Mouse (Mus musculus) CH12.LX (cell line): ENCODE measurements around the gene Pepd. TPM values are rescaled to one million over a fixed set of nuclear protein-coding genes. Genes with fewer than 3 reads are reported as not detected.

Source experiments
- DNase-seq: peaks from one replicate; pipeline ENCODE4 v3.0.0-alpha.2; 2013; ENCODE audit errors: extremely low read depth
- H3K27ac ChIP-seq: 2 replicates; pipeline ENCODE4 v1.5.1; 2012; ENCODE audit warnings: low read depth, mild to moderate bottlenecking, control low read depth, moderate library complexity; ENCODE audit not compliant: insufficient read depth
- H3K27me3 ChIP-seq: replicated peaks from 2 replicates; pipeline ENCODE3; 2012; ENCODE audit warnings: inconsistent platforms
- H3K36me3 ChIP-seq, 2 experiments: replicated peaks in 1 of 2; 2 replicates each; pipeline versions ENCODE3 to v1.6.1; 2012; ENCODE audit warnings: inconsistent platforms in 1 of 2, low read length in 1 of 2, mild to moderate bottlenecking in 1 of 2, mixed read lengths in 1 of 2, moderate library complexity in 1 of 2; ENCODE audit not compliant: control insufficient read depth in 1 of 2, insufficient read depth in 1 of 2
- H3K4me1 ChIP-seq, 2 experiments: 2 replicates each; pipeline ENCODE4 v1.6.1; 2012; ENCODE audit warnings: inconsistent platforms in 1 of 2, moderate library complexity in 1 of 2; ENCODE audit not compliant: insufficient read depth in 2 of 2, control insufficient read depth in 1 of 2
- H3K4me2 ChIP-seq: 2 replicates; pipeline ENCODE4 v1.6.1; 2012; ENCODE audit warnings: low read depth, mild to moderate bottlenecking, control low read depth; ENCODE audit not compliant: poor library complexity, insufficient read depth, severe bottlenecking
- H3K4me3 ChIP-seq, 3 experiments: fragments of 150-350 bp in 1 of 3; sonication (generic) in 1 of 3; replicated peaks in 1 of 3; 2 replicates each; pipeline versions ENCODE3 to v1.5.1; 2011 to 2012; ENCODE audit warnings: low read depth in 2 of 3, low read length in 2 of 3, mild to moderate bottlenecking in 2 of 3, moderate library complexity in 2 of 3, control low read depth in 1 of 3, improper control_type of control experiment in 1 of 3, inconsistent platforms in 1 of 3, mixed read lengths in 1 of 3; ENCODE audit not compliant: poor library complexity in 1 of 3
- H3K79me2 ChIP-seq: replicated peaks from 2 replicates; pipeline ENCODE4 v1.6.1; 2012; ENCODE audit warnings: mild to moderate bottlenecking, moderate library complexity; ENCODE audit not compliant: control insufficient read depth, poor library complexity, insufficient read depth, severe bottlenecking; ENCODE audit errors: extremely low read depth
- H3K9ac ChIP-seq: 2 replicates; pipeline ENCODE4 v1.6.1; 2012; ENCODE audit warnings: low read depth, mild to moderate bottlenecking, control low read depth, moderate library complexity; ENCODE audit not compliant: insufficient read depth
- H3K9me3 ChIP-seq: replicated peaks from 2 replicates; pipeline ENCODE3; 2012; ENCODE audit warnings: low read length, inconsistent platforms, mixed read lengths
- CHD1 ChIP-seq: IDR thresholded peaks from 2 replicates; pipeline ENCODE4 v1.6.1; 2012; ENCODE audit warnings: low read depth, low read length, improper control_type of control experiment, inconsistent platforms
- CTCF ChIP-seq, 2 experiments: IDR thresholded peaks in 1 of 2; conservative IDR thresholded peaks in 1 of 2; 2 replicates each; pipeline ENCODE4 v1.5.1; 2011 to 2012; ENCODE audit warnings: low read depth in 2 of 2, low read length in 2 of 2, improper control_type of control experiment in 1 of 2, inconsistent platforms in 1 of 2, mild to moderate bottlenecking in 1 of 2, moderate library complexity in 1 of 2
- ETS1 ChIP-seq: conservative IDR thresholded peaks from 2 replicates; pipeline ENCODE4 v1.6.1; 2012; ENCODE audit warnings: low read depth, mild to moderate bottlenecking, inconsistent platforms, low read length, improper control_type of control experiment, moderate library complexity
- HCFC1 ChIP-seq: IDR thresholded peaks from 2 replicates; pipeline ENCODE4 v1.6.1; 2012; ENCODE audit warnings: low read depth, mild to moderate bottlenecking, inconsistent platforms, low read length, improper control_type of control experiment
- JUN ChIP-seq: IDR thresholded peaks from 2 replicates; pipeline ENCODE4 v1.6.1; 2011; ENCODE audit warnings: low read depth, mild to moderate bottlenecking, low read length, improper control_type of control experiment, moderate library complexity; ENCODE audit not compliant: insufficient read depth
- JUND ChIP-seq: conservative IDR thresholded peaks from 2 replicates; pipeline ENCODE4 v1.6.1; 2011; ENCODE audit warnings: low read depth, low read length, improper control_type of control experiment
- KAT2A ChIP-seq: IDR thresholded peaks from 2 replicates; pipeline ENCODE4 v1.6.1; 2012; ENCODE audit warnings: low read length, improper control_type of control experiment, inconsistent platforms; ENCODE audit not compliant: insufficient replicate concordance
- MXI1 ChIP-seq: IDR thresholded peaks from 2 replicates; pipeline ENCODE4 v1.6.1; 2011; ENCODE audit warnings: mild to moderate bottlenecking, low read depth, low read length, improper control_type of control experiment
- NELFE ChIP-seq: IDR thresholded peaks from 2 replicates; pipeline ENCODE4 v1.6.1; 2011; ENCODE audit warnings: low read depth, low read length, improper control_type of control experiment
- PAX5 ChIP-seq: IDR thresholded peaks from 2 replicates; pipeline ENCODE4 v1.6.1; 2012; ENCODE audit warnings: low read length, inconsistent platforms, mixed read lengths
- POLR2AphosphoS2 ChIP-seq: IDR thresholded peaks from 2 replicates; pipeline ENCODE4 v1.6.1; 2011; ENCODE audit warnings: low read depth, low read length, improper control_type of control experiment
- SMC3 ChIP-seq: IDR thresholded peaks from 2 replicates; pipeline ENCODE4 v1.6.1; 2011; ENCODE audit warnings: low read depth, low read length, improper control_type of control experiment
- USF1 ChIP-seq: IDR thresholded peaks from 2 replicates; pipeline ENCODE4 v1.6.1; 2014; ENCODE audit warnings: low read depth, mild to moderate bottlenecking, inconsistent platforms, low read length, improper control_type of control experiment
- ZNF384 ChIP-seq: IDR thresholded peaks from 2 replicates; pipeline ENCODE4 v1.6.1; 2012; ENCODE audit warnings: low read depth, low read length, improper control_type of control experiment, inconsistent platforms
- dilution Hi-C: fragments of 300-500 bp; cut with MboI; formaldehyde crosslinking; loops from 2 replicates; pipeline ENCODE4 v1.14.3; 2020; ENCODE audit warnings: low sequenced_read_pairs; ENCODE audit not compliant: extremely low pct_unique_long_range_greater_than_20kb, extremely low pct_ligation_motif_present
- in situ Hi-C: fragments of 300-500 bp; cut with MboI; formaldehyde crosslinking; loops from 3 replicates; pipeline ENCODE4 v1.14.3; 2019; ENCODE audit warnings: low sequenced_read_pairs, low pct_ligation_motif_present, low pct_unique_long_range_greater_than_20kb, mixed read lengths
- polyA plus RNA-seq: library from polyadenylated mRNA; unstranded; fragments of >175 nt; gene quantifications from 2 replicates; pipeline ENCODE4 v1.2.1, GENCODE M21; 2012; ENCODE audit warnings: low read depth; ENCODE audit not compliant: insufficient read length
- total RNA-seq, 2 experiments: library from RNA; depleted of rRNA; stranded (reverse); fragments of 300-350 nt in 1 of 2; fragments of >200 nt in 1 of 2; gene quantifications; 2 replicates each; pipeline ENCODE4 v1.2.3; 2012 to 2014

Pepd gene
- total and polyA plus RNA-seq, 3 experiments: 52.4 to 68.3 (median 53.5) TPM

- dilution Hi-C loops (no loop called here), in situ Hi-C loops (no loop called here)
- TF ChIP-seq KAT2A (no peak), SMC3 (no peak), JUND (no peak), PAX5 (no peak), POLR2AphosphoS2 (no peak), MXI1 (no peak), USF1 (no peak), ZNF384 (no peak), CHD1 (no peak), NELFE (no peak), JUN (no peak), ETS1 (no peak), CTCF (conservative IDR thresholded peaks at IDR 0.05 in 1 of 2, IDR thresholded peaks at IDR 0.05 in 1 of 2; ENCODE audit: low read depth in 2 of 2, low read length in 2 of 2) (no peak)
- Histone ChIP-seq H3K79me2 (no peaks in the 10 kb centered on the region), H3K9ac (no peak overlapping the region), H3K27ac (no peak overlapping the region), H3K36me3 (peaks cover 62 to 90% of the 10 kb centered on the region in 2 experiments), H3K4me2 (no peak overlapping the region), H3K9me3 (no peaks in the 10 kb centered on the region), H3K4me1 (no peaks in the 10 kb centered on the region), H3K4me3 (no peak overlapping the region), H3K27me3 (no peaks in the 10 kb centered on the region)
- no peak for DNase-seq
These were observed 128.2 kb downstream of the Pepd start for GRCm38 (mm10) chr7:35040176-35040972.

DNA sequence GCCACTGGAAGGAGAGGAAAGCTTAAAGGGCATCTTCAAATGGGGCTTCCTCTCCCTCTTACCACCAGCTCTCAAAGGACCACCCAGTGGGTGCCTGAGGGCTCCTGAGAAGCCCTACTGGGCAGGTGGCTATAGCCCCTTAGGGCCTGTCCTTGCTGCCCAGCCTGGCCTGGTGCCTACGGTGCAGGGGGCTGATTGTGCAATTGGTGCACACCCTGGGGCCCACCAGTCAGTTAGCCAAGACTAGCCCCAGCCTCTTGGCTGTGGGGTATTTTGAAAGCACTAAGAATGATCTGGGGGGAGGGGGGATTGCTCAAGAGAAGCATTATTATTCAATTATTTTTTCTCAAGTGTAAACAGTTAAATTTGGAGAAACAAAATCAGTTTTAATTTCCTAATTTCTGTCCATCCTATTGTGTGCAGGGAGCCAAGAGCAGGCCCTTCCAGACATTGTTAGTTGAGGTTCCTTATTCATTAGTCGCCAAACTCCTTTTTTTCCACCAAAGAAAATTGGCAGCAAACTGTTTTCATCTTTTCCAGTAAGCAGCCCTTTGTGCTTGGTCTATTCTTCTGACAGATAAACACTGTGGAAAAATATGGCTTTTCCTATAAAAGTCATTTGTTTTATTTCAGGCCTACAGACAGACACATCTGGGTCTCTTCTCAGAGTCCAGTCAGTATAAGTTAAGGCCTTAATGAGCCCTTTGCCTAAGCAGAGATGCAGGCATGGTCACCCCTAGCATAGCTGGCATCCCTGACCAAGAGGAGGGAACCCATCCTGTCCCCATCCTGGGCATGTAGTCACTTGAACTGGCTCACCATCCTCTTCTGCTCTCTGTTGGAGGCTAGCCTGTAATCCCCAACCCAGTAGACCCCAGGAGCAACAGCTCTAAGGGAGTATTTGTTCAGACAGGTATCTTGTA is 129.4 kb downstream of the Pepd start:
- H3K9ac ChIP-seq: no peak overlapping the region
- peaks cover 6% of the 10 kb centered on the region; the same call in 1 of the 2 replicates for H3K79me2 ChIP-seq
- in situ Hi-C loops (no loop called here), dilution Hi-C loops (no loop called here)
- H3K27ac ChIP-seq: no peak overlapping the region
- H3K27me3 ChIP-seq: no peaks in the 10 kb centered on the region
- no peaks in the 10 kb centered on the region for H3K4me1 ChIP-seq
- H3K9me3 ChIP-seq: no peaks in the 10 kb centered on the region
- no peak overlapping the region for H3K4me2 ChIP-seq
- no peak overlapping the region for H3K4me3 ChIP-seq
- peaks cover 62 to 90% of the 10 kb centered on the region in 2 experiments for H3K36me3 ChIP-seq
- DNase-seq: no peak
- TF ChIP-seq HCFC1 (no peak), NELFE (no peak)
